Mouse (Mus musculus): ENCODE data around the gene Myoz1. TPM values are rescaled to one million over a fixed set of nuclear protein-coding genes. Genes with fewer than 3 reads are reported as not detected.
A peak's percentile ranks its signal among the peaks of the same experiment; 100 is the strongest.
"Not testable (repeated sequence)": the region's sequence is repeated elsewhere in the genome, so short reads cannot be mapped to it uniquely, and the experiment has no call there.

Myoz1 gene
- polyA plus RNA-seq (2015; fragmentation: Nextera tagmentation; extraction: Ambion mirVana), result 2.0 and 5.6 TPM in 2 replicates

- Histone ChIP-seq H3K27me3 (ENCODE audit: control insufficient read depth, insufficient read depth, low read depth, low read length) (peaks cover 3% of the 10 kb centered on the region), H3K4me3 (ENCODE audit: low read depth, low read length) (no peak within 1 kb of the TSS), H3K36me3 (ENCODE audit: control insufficient read depth, insufficient read depth) (no peaks in the 10 kb centered on the region), H3K9me3 (replicated peaks; ENCODE audit: control insufficient read depth, low read length) (no peaks in the 10 kb centered on the region), H3K27ac (ENCODE audit: low read length) (no peak within 1 kb of the TSS), H3K9ac (ENCODE audit: low read depth, low read length) (no peak within 1 kb of the TSS), H3K4me1 (ENCODE audit: control insufficient read depth, low read depth, low read length) (peaks cover 7% of the 10 kb centered on the region), H3K4me2 (ENCODE audit: low read depth, low read length) (no peak within 1 kb of the TSS)
- WGBS (ENCODE audit: insufficient replicate concordance), result 53% methylated on average over 11 of the region's 11 CpGs
- no peak for ATAC-seq (ENCODE audit: low read depth)
Measured at GRCm38 (mm10) chr14:20656361-20656760, at the start of gene Myoz1. Gene Myoz1 (minus strand): TSS chr14:20656540.

DNA sequence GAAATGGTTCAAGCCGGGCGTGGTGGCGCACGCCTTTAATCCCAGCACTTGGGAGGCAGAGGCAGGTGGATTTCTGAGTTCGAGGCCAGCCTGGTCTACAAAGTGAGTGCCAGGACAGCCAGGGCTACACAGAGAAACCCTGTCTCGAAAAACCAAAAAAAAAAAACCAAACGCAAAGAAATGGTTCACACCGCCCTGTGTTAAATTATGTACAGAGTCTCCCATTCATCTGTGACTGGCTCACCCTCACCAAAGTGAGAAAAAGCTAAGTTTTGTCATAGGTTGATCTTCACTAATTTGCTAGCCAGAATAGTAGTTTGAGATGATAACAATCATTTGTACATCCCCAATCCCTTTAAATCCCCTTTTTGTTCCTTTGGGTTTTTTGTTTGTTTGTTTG, 47.1 kb upstream of the Myoz1 start:
- not testable (repeated sequence) for H3K36me3 ChIP-seq (ENCODE audit: control insufficient read depth, insufficient read depth); H3K9me3 ChIP-seq (replicated peaks; ENCODE audit: control insufficient read depth, low read length); ATAC-seq (ENCODE audit: low read depth); H3K27me3 ChIP-seq (ENCODE audit: control insufficient read depth, insufficient read depth, low read depth, low read length)
- Histone ChIP-seq H3K4me1 (ENCODE audit: control insufficient read depth, low read depth, low read length) (peaks cover 28% of the 10 kb centered on the region), H3K27ac (ENCODE audit: low read length) (peak overlapping the region; percentile 95), H3K4me2 (ENCODE audit: low read depth, low read length) (peak overlapping the region; percentile 78), H3K9ac (ENCODE audit: low read depth, low read length) (peak overlapping the region; percentile 89), H3K4me3 (ENCODE audit: low read depth, low read length) (peak overlapping the region; percentile 94)
- 9% methylated on average over 8 of the region's 8 CpGs for WGBS (ENCODE audit: insufficient replicate concordance)

DNA sequence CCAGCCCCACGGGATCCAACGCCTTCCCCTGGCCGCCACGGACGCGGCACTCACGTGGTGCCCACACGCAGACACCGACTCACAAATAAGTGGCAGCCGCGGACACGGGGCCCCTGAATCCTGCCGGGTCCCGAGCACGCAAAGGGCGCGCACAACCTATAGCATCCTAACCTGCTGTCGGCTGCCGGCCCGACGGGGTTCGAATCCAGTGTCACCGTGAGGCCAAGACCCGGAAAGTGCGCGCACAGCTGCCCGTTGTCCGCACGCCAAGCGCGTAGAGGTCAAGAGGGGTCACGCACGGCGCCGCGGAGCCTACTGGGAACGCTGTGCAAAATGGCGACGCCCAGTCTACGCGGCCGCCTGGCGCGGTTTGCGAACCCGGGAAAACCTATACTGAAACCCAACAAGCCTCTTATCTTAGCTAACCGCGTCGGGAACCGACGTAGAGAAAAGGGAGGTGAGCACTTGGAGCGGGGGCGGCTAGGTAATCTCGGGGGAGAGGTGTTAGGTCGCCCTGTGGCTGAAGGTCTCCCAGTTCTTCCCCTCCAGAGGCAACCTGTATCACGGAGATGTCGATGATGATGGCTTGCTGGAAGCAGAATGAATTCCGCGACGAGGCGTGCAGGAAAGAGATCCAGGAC, 46.5 kb upstream of the Myoz1 start, which contains the start of gene Chchd1:
Gene Chchd1 (plus strand): TSS at position 266 of the 641 bp plus-strand sequence.
- WGBS (ENCODE audit: insufficient replicate concordance), result under 1% methylated on average over 61 of the region's 61 CpGs
- Histone ChIP-seq H3K4me3 (ENCODE audit: low read depth, low read length) (peak within 1 kb of the TSS; percentile 94), H3K4me2 (ENCODE audit: low read depth, low read length) (peak within 1 kb of the TSS; percentile 78), H3K4me1 (ENCODE audit: control insufficient read depth, low read depth, low read length) (peaks cover 32% of the 10 kb centered on the region), H3K27ac (ENCODE audit: low read length) (peak within 1 kb of the TSS; percentile 95), H3K9ac (ENCODE audit: low read depth, low read length) (peak within 1 kb of the TSS; percentile 89), H3K27me3 (ENCODE audit: control insufficient read depth, insufficient read depth, low read depth, low read length) (no peaks in the 10 kb centered on the region), H3K9me3 (replicated peaks; ENCODE audit: control insufficient read depth, low read length) (no peaks in the 10 kb centered on the region), H3K36me3 (ENCODE audit: control insufficient read depth, insufficient read depth) (no peaks in the 10 kb centered on the region)
- peak; percentile 81 for ATAC-seq (ENCODE audit: low read depth)

DNA sequence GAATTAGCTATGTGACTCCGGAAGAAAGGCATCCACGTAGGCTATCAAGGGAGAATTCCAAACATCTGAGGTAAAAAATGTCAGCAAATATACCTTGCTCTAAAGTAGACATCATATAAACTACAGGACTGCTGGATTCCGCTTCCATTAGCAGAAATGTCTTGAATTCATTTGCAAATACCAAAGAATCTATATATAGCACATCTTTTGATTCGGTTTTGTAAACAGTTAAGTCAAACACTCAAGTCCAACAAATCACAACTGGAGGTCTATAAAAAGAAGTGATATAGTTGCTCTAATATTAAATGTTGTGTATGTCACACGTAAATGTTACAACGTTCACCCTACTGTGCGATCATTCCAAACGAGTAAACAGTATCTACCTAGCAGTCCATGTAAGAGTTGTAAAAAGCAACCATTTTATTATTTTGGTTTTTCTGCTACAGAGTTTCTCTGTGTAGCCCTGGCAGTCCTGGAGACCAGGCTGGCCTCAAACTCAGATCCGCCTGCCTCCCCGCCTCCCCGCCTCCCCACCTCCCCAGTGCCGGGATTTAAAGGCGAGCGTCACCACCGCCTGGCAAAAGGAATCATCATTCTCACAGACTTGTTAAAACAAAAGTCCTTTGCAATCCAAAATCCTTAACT, 45.9 kb upstream of the Myoz1 start:
- ATAC-seq (ENCODE audit: low read depth), result peak; percentile 5; the same call in 1 of the 2 replicates
- peak overlapping the region; percentile 89 for H3K9ac ChIP-seq (ENCODE audit: low read depth, low read length)
- peak overlapping the region; percentile 95 for H3K27ac ChIP-seq (ENCODE audit: low read length)
- H3K27me3 ChIP-seq (ENCODE audit: control insufficient read depth, insufficient read depth, low read depth, low read length), result no peaks in the 10 kb centered on the region
- peak overlapping the region; percentile 78 for H3K4me2 ChIP-seq (ENCODE audit: low read depth, low read length)
- peaks cover 37% of the 10 kb centered on the region for H3K4me1 ChIP-seq (ENCODE audit: control insufficient read depth, low read depth, low read length)
- peak overlapping the region; percentile 94 for H3K4me3 ChIP-seq (ENCODE audit: low read depth, low read length)
- no peaks in the 10 kb centered on the region for H3K36me3 ChIP-seq (ENCODE audit: control insufficient read depth, insufficient read depth)
- WGBS (ENCODE audit: insufficient replicate concordance), result 9% methylated on average over 15 of the region's 15 CpGs
- H3K9me3 ChIP-seq (replicated peaks; ENCODE audit: control insufficient read depth, low read length), result no peaks in the 10 kb centered on the region

- H3K9ac ChIP-seq (ENCODE audit: low read depth, low read length), result peak overlapping the region; percentile 16
- 68% methylated on average over 8 of the region's 8 CpGs for WGBS (ENCODE audit: insufficient replicate concordance)
- no peaks in the 10 kb centered on the region for H3K9me3 ChIP-seq (replicated peaks; ENCODE audit: control insufficient read depth, low read length)
- peaks cover 43% of the 10 kb centered on the region for H3K4me1 ChIP-seq (ENCODE audit: control insufficient read depth, low read depth, low read length)
- H3K27me3 ChIP-seq (ENCODE audit: control insufficient read depth, insufficient read depth, low read depth, low read length), result no peaks in the 10 kb centered on the region
- peak overlapping the region; percentile 94 for H3K4me3 ChIP-seq (ENCODE audit: low read depth, low read length)
- H3K36me3 ChIP-seq (ENCODE audit: control insufficient read depth, insufficient read depth), result no peaks in the 10 kb centered on the region
- no peak for ATAC-seq (ENCODE audit: low read depth)
- H3K4me2 ChIP-seq (ENCODE audit: low read depth, low read length), result peak overlapping the region; percentile 78
- H3K27ac ChIP-seq (ENCODE audit: low read length), result no peak overlapping the region
Measured at GRCm38 (mm10) chr14:20701554-20701953, 45.2 kb upstream of the Myoz1 start.

GRCm38 (mm10) chr14:20700362-20700761, 44.0 kb upstream of the Myoz1 start:
- H3K4me2 ChIP-seq (ENCODE audit: low read depth, low read length), result no peak overlapping the region
- peaks cover 50% of the 10 kb centered on the region for H3K4me1 ChIP-seq (ENCODE audit: control insufficient read depth, low read depth, low read length)
- no peak overlapping the region for H3K27ac ChIP-seq (ENCODE audit: low read length)
- 81% methylated on average over 3 of the region's 3 CpGs for whole genome bisulfite sequencing (ENCODE audit: insufficient replicate concordance)
- no peaks in the 10 kb centered on the region for H3K27me3 ChIP-seq (ENCODE audit: control insufficient read depth, insufficient read depth, low read depth, low read length)
- no peaks in the 10 kb centered on the region for H3K36me3 ChIP-seq (ENCODE audit: control insufficient read depth, insufficient read depth)
- no peak overlapping the region for H3K4me3 ChIP-seq (ENCODE audit: low read depth, low read length)
- H3K9me3 ChIP-seq (replicated peaks; ENCODE audit: control insufficient read depth, low read length), result no peaks in the 10 kb centered on the region
- H3K9ac ChIP-seq (ENCODE audit: low read depth, low read length), result no peak overlapping the region
- no peak for ATAC-seq (ENCODE audit: low read depth)

- Histone ChIP-seq H3K27me3 (ENCODE audit: control insufficient read depth, insufficient read depth, low read depth, low read length) (no peaks in the 10 kb centered on the region), H3K27ac (ENCODE audit: low read length) (0 out of 2 replicates have a peak overlapping the region, but pooled peaks have one; percentile 8), H3K4me1 (ENCODE audit: control insufficient read depth, low read depth, low read length) (peaks cover 51% of the 10 kb centered on the region), H3K36me3 (ENCODE audit: control insufficient read depth, insufficient read depth) (peaks cover 3% of the 10 kb centered on the region), H3K9me3 (replicated peaks; ENCODE audit: control insufficient read depth, low read length) (no peaks in the 10 kb centered on the region), H3K4me3 (ENCODE audit: low read depth, low read length) (no peak overlapping the region), H3K4me2 (ENCODE audit: low read depth, low read length) (no peak overlapping the region), H3K9ac (ENCODE audit: low read depth, low read length) (no peak overlapping the region)
- no peak for ATAC-seq (ENCODE audit: low read depth)
- 36% methylated on average over 2 of the region's 2 CpGs for WGBS (ENCODE audit: insufficient replicate concordance)
Measured at GRCm38 (mm10) chr14:20698515-20698914, 42.2 kb upstream of the Myoz1 start.

DNA sequence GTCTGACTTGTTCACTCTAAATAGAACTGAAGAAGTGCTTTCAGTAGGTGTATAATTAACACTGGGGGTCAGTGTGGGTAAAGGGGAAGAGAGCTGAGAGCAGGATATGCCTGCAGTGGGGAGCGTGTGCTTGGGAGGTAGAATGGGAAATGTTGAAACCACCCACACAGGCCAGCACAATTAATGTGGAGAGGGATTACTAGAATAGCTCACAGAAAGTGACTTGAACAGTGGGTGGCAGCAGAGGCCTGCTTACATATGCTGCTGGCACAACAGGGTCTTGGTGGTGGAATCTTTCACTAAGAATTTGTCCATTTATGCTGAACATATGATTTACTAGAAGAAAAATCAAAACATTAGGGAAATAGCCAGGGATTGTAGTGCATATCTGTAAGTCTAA, 40.6 kb upstream of the Myoz1 start:
- Histone ChIP-seq H3K4me2 (ENCODE audit: low read depth, low read length) (peak overlapping the region; percentile 87), H3K9me3 (replicated peaks; ENCODE audit: control insufficient read depth, low read length) (no peaks in the 10 kb centered on the region), H3K4me1 (ENCODE audit: control insufficient read depth, low read depth, low read length) (peaks cover 49% of the 10 kb centered on the region), H3K4me3 (ENCODE audit: low read depth, low read length) (peak overlapping the region; percentile 4; the same call in 1 of the 2 replicates), H3K9ac (ENCODE audit: low read depth, low read length) (no peak overlapping the region), H3K36me3 (ENCODE audit: control insufficient read depth, insufficient read depth) (peaks cover 15% of the 10 kb centered on the region), H3K27ac (ENCODE audit: low read length) (0 out of 2 replicates have a peak overlapping the region, but pooled peaks have one; percentile 7), H3K27me3 (ENCODE audit: control insufficient read depth, insufficient read depth, low read depth, low read length) (no peaks in the 10 kb centered on the region)
- 45% methylated on average over 1 of the region's 1 CpGs for WGBS (ENCODE audit: insufficient replicate concordance)
- no peak for ATAC-seq (ENCODE audit: low read depth)

Data from liver, embryonic 16.5 days (tissue).